Mouse (Mus musculus) CH12.LX (cell line): Measurements from ENCODE around the gene Slc44a4.

Source experiments
- BHLHE40 ChIP-seq: IDR thresholded peaks from 2 replicates; pipeline ENCODE4 v1.6.1; 2011; ENCODE audit warnings: mild to moderate bottlenecking, low read depth, low read length, improper control_type of control experiment
- CHD2 ChIP-seq: IDR thresholded peaks from 2 replicates; pipeline ENCODE4 v1.6.1; 2011; ENCODE audit warnings: low read length, improper control_type of control experiment
- CTCF ChIP-seq, 2 experiments: IDR thresholded peaks in 1 of 2; conservative IDR thresholded peaks in 1 of 2; 2 replicates each; pipeline ENCODE4 v1.5.1; 2011 to 2012; ENCODE audit warnings: low read depth in 2 of 2, low read length in 2 of 2, improper control_type of control experiment in 1 of 2, inconsistent platforms in 1 of 2, mild to moderate bottlenecking in 1 of 2, moderate library complexity in 1 of 2
- E2F4 ChIP-seq: IDR thresholded peaks from 2 replicates; pipeline ENCODE4 v1.6.1; 2011; ENCODE audit warnings: low read depth, low read length, improper control_type of control experiment; ENCODE audit not compliant: insufficient replicate concordance
- EP300 ChIP-seq: IDR thresholded peaks from 2 replicates; pipeline ENCODE4 v1.6.1; 2011; ENCODE audit warnings: low read length, improper control_type of control experiment
- HCFC1 ChIP-seq: IDR thresholded peaks from 2 replicates; pipeline ENCODE4 v1.6.1; 2012; ENCODE audit warnings: low read depth, mild to moderate bottlenecking, inconsistent platforms, low read length, improper control_type of control experiment
- JUN ChIP-seq: IDR thresholded peaks from 2 replicates; pipeline ENCODE4 v1.6.1; 2011; ENCODE audit warnings: low read depth, mild to moderate bottlenecking, low read length, improper control_type of control experiment, moderate library complexity; ENCODE audit not compliant: insufficient read depth
- MAZ ChIP-seq: IDR thresholded peaks from 2 replicates; pipeline ENCODE4 v1.6.1; 2012; ENCODE audit warnings: low read depth, mild to moderate bottlenecking, inconsistent platforms, low read length, improper control_type of control experiment, moderate library complexity
- MYC ChIP-seq: IDR thresholded peaks from 2 replicates; pipeline ENCODE4 v1.6.1; 2011; ENCODE audit warnings: low read depth, mild to moderate bottlenecking, improper control_type of control experiment, low read length
- NRF1 ChIP-seq: IDR thresholded peaks from 2 replicates; pipeline ENCODE4 v1.6.1; 2014; ENCODE audit warnings: low read depth, mild to moderate bottlenecking, inconsistent platforms, low read length, improper control_type of control experiment, moderate library complexity
- TCF12 ChIP-seq: IDR thresholded peaks from 2 replicates; pipeline ENCODE4 v1.6.1; 2014; ENCODE audit warnings: low read depth, mild to moderate bottlenecking, inconsistent platforms, low read length, improper control_type of control experiment
- USF1 ChIP-seq: IDR thresholded peaks from 2 replicates; pipeline ENCODE4 v1.6.1; 2014; ENCODE audit warnings: low read depth, mild to moderate bottlenecking, inconsistent platforms, low read length, improper control_type of control experiment
- ZNF384 ChIP-seq: IDR thresholded peaks from 2 replicates; pipeline ENCODE4 v1.6.1; 2012; ENCODE audit warnings: low read depth, low read length, improper control_type of control experiment, inconsistent platforms

DNA sequence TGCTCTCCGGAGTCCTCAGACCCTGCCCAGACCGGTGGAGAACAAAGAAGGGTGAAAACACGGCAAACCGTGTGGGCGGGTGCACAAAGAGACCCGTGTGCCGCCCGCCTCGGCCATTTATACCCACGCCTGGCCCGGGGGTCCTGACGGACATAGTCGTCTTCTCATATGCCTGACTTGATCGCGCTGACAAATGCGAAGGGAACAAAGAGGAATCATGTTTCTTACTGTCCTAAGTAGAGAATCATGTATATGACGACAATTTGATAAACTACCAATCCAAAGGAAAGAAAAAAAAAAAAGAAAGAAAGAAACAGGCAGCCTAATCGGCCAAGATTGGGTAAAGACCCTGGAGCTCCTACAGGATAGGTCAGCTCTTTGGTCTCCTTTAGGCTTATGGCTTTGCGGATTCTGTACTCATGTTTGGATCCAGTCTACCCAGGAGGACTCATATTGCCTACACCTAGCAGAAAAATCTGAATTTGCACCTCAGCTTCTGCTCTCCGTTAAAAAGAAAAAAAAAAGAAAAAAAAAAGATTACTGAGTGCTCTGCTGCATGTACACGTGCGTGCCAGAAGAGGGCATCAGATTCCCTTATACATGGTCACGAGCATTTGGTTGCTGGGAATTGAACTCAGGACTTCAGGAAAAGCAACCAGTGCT, 38.2 kb downstream of the Slc44a4 start:
- TF ChIP-seq EP300 (no peak), JUN (no peak), CTCF (conservative IDR thresholded peaks at IDR 0.05 in 1 of 2, IDR thresholded peaks at IDR 0.05 in 1 of 2; ENCODE audit: low read depth in 2 of 2, low read length in 2 of 2) (peak; percentile 67 to 73), ZNF384 (peak; percentile 67; the same call in 1 of the 2 replicates), HCFC1 (peak; percentile 84), CHD2 (no peak), NRF1 (no peak), MAZ (no peak), BHLHE40 (peak; percentile 86), MYC (peak; percentile 92), TCF12 (peak; percentile 95), E2F4 (0 out of 2 replicates have a peak, but pooled peaks have one; percentile 61), USF1 (no peak)
